Mouse (Mus musculus) liver, embryonic 16.5 days (tissue): ENCODE measurements around the gene 4930579F01Rik. TPM values are rescaled to one million over a fixed set of nuclear protein-coding genes. Genes with fewer than 3 reads are reported as not detected.
"Not testable (repeated sequence)": the region's sequence is repeated elsewhere in the genome, so short reads cannot be mapped to it uniquely, and the experiment has no call there.

Experiments used
- ATAC-seq: fragments of 200-750 bp; cut with Nextera tagmentation; 2 replicates; pipeline ENCODE4 v1.8.0; 2017; ENCODE audit warnings: low read depth, mild to moderate bottlenecking, moderate number of reproducible peaks, moderate library complexity
- H3K27ac ChIP-seq: fragments of 300-500 bp; sonication (generic); 2 replicates; pipeline ENCODE4 v1.5.1; 2014; ENCODE audit warnings: mild to moderate bottlenecking, low read length
- H3K27me3 ChIP-seq: fragments of 300-500 bp; sonication (generic); 2 replicates; pipeline ENCODE4 v1.6.1; 2014; ENCODE audit warnings: low read depth, low read length, mixed read lengths; ENCODE audit not compliant: control insufficient read depth, insufficient read depth
- H3K36me3 ChIP-seq: fragments of 300-500 bp; sonication (generic); 2 replicates; pipeline ENCODE4 v1.6.1; 2014; ENCODE audit warnings: mild to moderate bottlenecking; ENCODE audit not compliant: control insufficient read depth, insufficient read depth
- H3K4me1 ChIP-seq: fragments of 300-500 bp; sonication (generic); 2 replicates; pipeline ENCODE4 v1.6.1; 2014; ENCODE audit warnings: low read depth, low read length, mixed read lengths; ENCODE audit not compliant: control insufficient read depth
- H3K4me2 ChIP-seq: fragments of 300-500 bp; sonication (generic); 2 replicates; pipeline ENCODE4 v1.6.1; 2014; ENCODE audit warnings: low read depth, low read length, mixed read lengths
- H3K4me3 ChIP-seq: fragments of 300-500 bp; sonication (generic); 2 replicates; pipeline ENCODE4 v1.5.1; 2014; ENCODE audit warnings: low read depth, mild to moderate bottlenecking, low read length
- H3K9ac ChIP-seq: fragments of 300-500 bp; sonication (generic); 2 replicates; pipeline ENCODE4 v1.6.1; 2014; ENCODE audit warnings: low read depth, low read length
- H3K9me3 ChIP-seq: fragments of 300-500 bp; sonication (generic); replicated peaks from 2 replicates; pipeline ENCODE4 v1.6.1; 2016; ENCODE audit warnings: low read length; ENCODE audit not compliant: control insufficient read depth
- WGBS: fragments of 180-500 bp; shearing (Covaris S2); extraction: QIAGEN DNeasy Blood & Tissue Kit; methylation state at CpG from one replicate; pipeline ENCODE4 v1.1.7; 2014; ENCODE audit not compliant: insufficient replicate concordance; 5-methylcytosine and 5-hydroxymethylcytosine counted together
- polyA plus RNA-seq: library from polyadenylated mRNA; unstranded; fragments of >200 nt; fragmentation: Nextera tagmentation; extraction: Ambion mirVana; gene quantifications from 2 replicates; pipeline ENCODE4 v1.2.1, GENCODE M21; 2015

Gene 4930579F01Rik
- polyA plus RNA-seq, 1 experiment from 2014 or later: not detected

GRCm38 (mm10) chr3:138143315-138144059 lies 50.1 kb downstream of the 4930579F01Rik start, which contains the start of gene Trmt10a:
Gene Trmt10a (plus strand): TSS chr3:138143448.
- H3K27ac ChIP-seq: peak within 1 kb of the TSS; percentile 97
- H3K27me3 ChIP-seq: no peaks in the 10 kb centered on the region
- H3K36me3 ChIP-seq: no peaks in the 10 kb centered on the region
- WGBS: under 1% methylated on average over 70 of the region's 70 CpGs
- ATAC-seq: peak; percentile 94
- peak within 1 kb of the TSS; percentile 79 for H3K4me3 ChIP-seq
- H3K9ac ChIP-seq: peak within 1 kb of the TSS; percentile 79
- H3K4me1 ChIP-seq: no peaks in the 10 kb centered on the region; the same call in 1 of the 2 replicates
- H3K4me2 ChIP-seq: peak within 1 kb of the TSS; percentile 93
- H3K9me3 ChIP-seq: no peaks in the 10 kb centered on the region

GRCm38 (mm10) chr3:138142733-138143314 lies 50.8 kb downstream of the 4930579F01Rik start:
- H3K27ac ChIP-seq: peak overlapping the region; percentile 97
- WGBS: 3% methylated on average over 12 of the region's 12 CpGs

GRCm38 (mm10) chr3:138142052-138142732 lies 51.4 kb downstream of the 4930579F01Rik start:
- Histone ChIP-seq H3K4me3 (no peak overlapping the region), H3K27me3 (no peaks in the 10 kb centered on the region), H3K36me3 (no peaks in the 10 kb centered on the region), H3K9me3 (no peaks in the 10 kb centered on the region; the same call in 1 of the 2 replicates), H3K4me1 (no peaks in the 10 kb centered on the region; the same call in 1 of the 2 replicates), H3K27ac (no peak overlapping the region), H3K9ac (no peak overlapping the region), H3K4me2 (peak overlapping the region; percentile 44)
- 62% methylated on average over 4 of the region's 4 CpGs for WGBS
- no peak for ATAC-seq

More at GRCm38 (mm10) chr3:138142733-138143314, 50.8 kb downstream of the 4930579F01Rik start:
- Histone ChIP-seq H3K4me1 (no peaks in the 10 kb centered on the region; the same call in 1 of the 2 replicates), H3K9me3 (no peaks in the 10 kb centered on the region; the same call in 1 of the 2 replicates), H3K4me2 (peak overlapping the region; percentile 93), H3K27me3 (no peaks in the 10 kb centered on the region), H3K36me3 (no peaks in the 10 kb centered on the region), H3K4me3 (peak overlapping the region; percentile 79), H3K9ac (peak overlapping the region; percentile 79)
- no peak for ATAC-seq

- 72% methylated on average over 6 of the region's 6 CpGs for WGBS
- ATAC-seq: no peak
- no peaks in the 10 kb centered on the region; the same call in 1 of the 2 replicates for H3K9me3 ChIP-seq
- no peak overlapping the region for H3K4me2 ChIP-seq
- H3K27me3 ChIP-seq: no peaks in the 10 kb centered on the region
- no peak overlapping the region for H3K27ac ChIP-seq
- H3K9ac ChIP-seq: no peak overlapping the region
- H3K36me3 ChIP-seq: no peaks in the 10 kb centered on the region
- no peak overlapping the region for H3K4me3 ChIP-seq
- H3K4me1 ChIP-seq: no peaks in the 10 kb centered on the region; the same call in 1 of the 2 replicates
These were observed 54.0 kb downstream of the 4930579F01Rik start for GRCm38 (mm10) chr3:138139663-138140062.

GRCm38 (mm10) chr3:138138146-138138545 lies 55.5 kb downstream of the 4930579F01Rik start:
- H3K27me3 ChIP-seq, H3K27ac ChIP-seq, H3K9me3 ChIP-seq, H3K4me2 ChIP-seq, H3K9ac ChIP-seq, H3K4me1 ChIP-seq, H3K4me3 ChIP-seq, H3K36me3 ChIP-seq, ATAC-seq: not testable (repeated sequence)
- WGBS: 87% methylated on average over 13 of the region's 13 CpGs

GRCm38 (mm10) chr3:138134528-138134927 lies 59.1 kb downstream of the 4930579F01Rik start:
- no peak for ATAC-seq
- 42% methylated on average over 1 of the region's 1 CpGs for WGBS
- Histone ChIP-seq H3K27me3 (no peaks in the 10 kb centered on the region), H3K4me1 (no peaks in the 10 kb centered on the region), H3K4me3 (no peak overlapping the region), H3K36me3 (no peaks in the 10 kb centered on the region), H3K9me3 (no peaks in the 10 kb centered on the region; the same call in 1 of the 2 replicates), H3K27ac (no peak overlapping the region), H3K4me2 (no peak overlapping the region), H3K9ac (no peak overlapping the region)

- Histone ChIP-seq H3K36me3 (no peaks in the 10 kb centered on the region), H3K4me3 (no peak overlapping the region), H3K27ac (no peak overlapping the region), H3K27me3 (no peaks in the 10 kb centered on the region), H3K9ac (no peak overlapping the region), H3K4me2 (no peak overlapping the region), H3K4me1 (no peaks in the 10 kb centered on the region), H3K9me3 (no peaks in the 10 kb centered on the region; the same call in 1 of the 2 replicates)
- 48% methylated on average over 11 of the region's 11 CpGs for WGBS
- ATAC-seq: no peak
These were observed 59.7 kb downstream of the 4930579F01Rik start for GRCm38 (mm10) chr3:138133916-138134315.

- H3K4me2 ChIP-seq: no peak overlapping the region
- 64% methylated on average over 8 of the region's 8 CpGs for WGBS
- ATAC-seq: no peak
- H3K27me3 ChIP-seq: no peaks in the 10 kb centered on the region
- no peaks in the 10 kb centered on the region; the same call in 1 of the 2 replicates for H3K9me3 ChIP-seq
- no peaks in the 10 kb centered on the region for H3K4me1 ChIP-seq
- no peak overlapping the region for H3K27ac ChIP-seq
- H3K4me3 ChIP-seq: no peak overlapping the region
- H3K9ac ChIP-seq: no peak overlapping the region
- H3K36me3 ChIP-seq: no peaks in the 10 kb centered on the region
These were observed 60.2 kb downstream of the 4930579F01Rik start for GRCm38 (mm10) chr3:138133463-138133862.
